Mouse (Mus musculus) bone marrow, adult 2 months (tissue): ENCODE results near the gene Bora.

Experiments used
- CTCF ChIP-seq: fragments of 200-500 bp; IDR thresholded peaks from 2 replicates; pipeline ENCODE4 v1.5.1; 2011; ENCODE audit warnings: low read length, control low read depth; ENCODE audit not compliant: control insufficient read depth, insufficient read depth
- POLR2A ChIP-seq: fragments of 200-500 bp; IDR thresholded peaks from 2 replicates; pipeline ENCODE4 v1.6.1; 2011; ENCODE audit warnings: low read depth, mild to moderate bottlenecking, control low read depth, low read length, borderline replicate concordance; ENCODE audit not compliant: control insufficient read depth

DNA sequence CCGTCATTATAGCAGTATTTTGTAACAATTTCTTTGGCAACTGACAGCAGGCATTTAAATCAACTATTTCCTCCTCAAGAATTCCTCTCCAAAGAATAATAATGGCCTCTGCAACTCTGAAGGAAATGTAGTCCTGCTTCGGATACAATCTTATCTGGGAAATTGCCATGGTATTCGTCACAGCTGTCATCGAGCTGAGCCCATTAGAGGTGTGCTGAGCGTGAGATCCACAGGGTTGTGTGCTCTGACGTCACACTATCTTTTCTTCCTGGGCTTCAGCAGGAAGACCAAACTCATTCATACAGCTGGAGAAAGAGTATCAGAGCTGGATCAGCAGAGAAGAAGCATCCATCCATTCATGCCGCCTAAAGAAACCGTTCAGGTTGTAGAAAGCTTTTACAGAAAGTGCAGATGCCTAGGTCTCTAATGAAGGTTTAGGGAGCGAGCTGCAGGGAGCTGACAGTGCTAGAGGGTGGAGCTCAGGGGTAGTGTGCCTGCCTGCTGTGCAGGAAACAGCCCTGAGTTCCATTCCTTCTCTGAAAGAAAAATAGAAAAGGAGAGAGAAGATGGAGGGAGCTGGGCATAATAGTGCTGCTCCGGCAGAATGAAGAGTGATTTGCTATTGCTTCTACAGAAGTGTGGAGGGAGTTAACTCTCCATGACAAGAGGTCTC lies 26.8 kb upstream of the Bora start:
- no peak for TF ChIP-seq CTCF
- TF ChIP-seq POLR2A: no peak
